Mouse (Mus musculus) B cell, adult 62 days (primary cell): ENCODE data around the gene Eya2. TPM values are rescaled to one million over a fixed set of nuclear protein-coding genes. Genes with fewer than 3 reads are reported as not detected.

Source experiments
- total RNA-seq: library from RNA; stranded (reverse); gene quantifications from 4 replicates; pipeline ENCODE4 v1.2.4, GENCODE M21; 2023

The Eya2 gene
- total RNA-seq = 0.52 to 1.3 TPM (median 0.71 TPM) in 4 replicates

DNA sequence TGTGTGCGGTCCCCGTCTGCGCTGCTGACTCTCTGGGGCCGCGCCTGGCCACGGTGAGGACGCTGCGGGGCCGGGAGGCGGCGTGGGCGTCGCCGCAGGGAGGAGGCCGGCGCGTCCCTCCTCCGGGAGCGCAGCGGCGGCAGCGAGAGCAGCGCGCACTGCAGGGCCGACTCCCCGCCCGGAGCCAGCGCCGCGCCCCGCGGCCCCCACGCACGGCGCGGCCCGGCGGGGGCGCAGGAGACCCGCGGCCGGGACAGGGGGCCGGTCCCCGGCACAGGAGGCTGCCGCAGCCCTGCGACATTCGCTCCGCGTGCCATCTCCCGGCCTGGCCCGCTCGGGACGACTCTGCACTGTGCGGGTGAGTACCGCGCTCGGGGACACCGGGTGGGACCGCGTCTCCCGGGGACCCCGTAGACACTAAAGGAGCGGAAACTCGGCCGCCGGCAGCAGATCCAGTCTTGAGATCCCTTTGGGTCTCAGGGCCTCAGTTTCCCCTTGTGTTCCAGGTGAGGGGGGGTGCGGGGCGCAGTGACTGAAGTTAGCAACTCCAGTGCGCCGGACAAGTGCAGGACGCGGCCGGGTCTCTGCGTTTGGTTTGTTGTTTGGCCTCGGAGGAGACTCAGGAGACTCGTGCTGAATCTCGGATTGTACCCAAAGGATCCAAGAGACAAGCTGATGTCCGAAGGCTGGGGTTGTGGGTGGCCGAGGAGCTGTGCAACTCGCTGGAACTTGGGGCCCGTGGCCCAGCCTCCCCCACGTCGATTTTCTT is at the start of gene Eya2:
Gene Eya2, plus strand, starts transcription at position 126 of the 769 bp plus-strand sequence.

Other genes with a start within 250 kb of the Eya2 start
- gene Zfp663, start 226.3 kb upstream of the Eya2 start, total RNA-seq = not detected in 4 replicates
- gene Zfp334, start 206.8 kb upstream of the Eya2 start, total RNA-seq = 0.09 TPM in 1 of 4 replicates, not detected in the others
- not detected in 4 replicates for gene Ocstamp, start 194.6 kb upstream of the Eya2 start, total RNA-seq
- not detected in 4 replicates for gene Slc13a3, start 121.8 kb upstream of the Eya2 start, total RNA-seq
- gene Trp53rka, start 101.7 kb upstream of the Eya2 start, total RNA-seq = 12.5 to 18.8 TPM (median 15.6 TPM) in 4 replicates
- gene Slc2a10, start 91.2 kb upstream of the Eya2 start, total RNA-seq = not detected in 4 replicates